Mouse (Mus musculus) neural tube, embryonic 10.5 days (tissue): ENCODE data around the gene Smtnl1.

ENCODE experiments used
- DNase-seq: peaks from one replicate; pipeline ENCODE4 v3.0.0-alpha.2; 2017; ENCODE audit warnings: low spot score; ENCODE audit errors: extremely low spot score

Gene Smtnl1

DNA sequence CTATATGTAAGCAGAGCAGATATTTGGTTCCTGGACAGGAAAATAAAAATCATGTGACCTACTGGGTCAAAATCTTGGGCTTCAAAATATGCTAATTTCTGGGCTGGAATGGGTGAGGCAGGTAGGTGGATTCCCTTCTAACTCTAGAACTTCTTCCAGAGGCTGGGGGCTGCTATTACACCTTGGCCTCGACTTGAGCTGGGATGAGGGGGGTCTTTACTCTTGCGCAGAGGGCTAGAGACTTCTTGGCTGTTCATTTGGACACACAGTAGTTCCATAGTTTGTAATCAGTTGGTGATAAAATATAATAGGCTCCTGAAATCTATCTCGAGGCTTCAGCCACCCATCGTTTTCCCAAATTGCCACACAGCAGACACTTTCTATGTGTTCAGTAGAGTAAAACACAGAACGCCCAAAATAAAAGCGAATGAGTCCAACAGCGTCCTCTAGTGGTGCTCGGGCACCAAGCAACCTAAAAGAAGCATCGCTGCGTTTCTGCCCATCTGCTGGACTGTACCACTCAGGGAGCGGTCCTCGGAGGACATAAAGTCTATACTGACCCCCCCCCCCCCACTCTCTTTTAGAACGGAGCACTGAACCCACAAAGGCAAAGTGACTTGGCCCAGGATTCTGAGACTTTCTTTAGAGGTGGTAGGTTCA, 24.5 kb downstream of the Smtnl1 start:
- peak; percentile 87 for DNase-seq

DNA sequence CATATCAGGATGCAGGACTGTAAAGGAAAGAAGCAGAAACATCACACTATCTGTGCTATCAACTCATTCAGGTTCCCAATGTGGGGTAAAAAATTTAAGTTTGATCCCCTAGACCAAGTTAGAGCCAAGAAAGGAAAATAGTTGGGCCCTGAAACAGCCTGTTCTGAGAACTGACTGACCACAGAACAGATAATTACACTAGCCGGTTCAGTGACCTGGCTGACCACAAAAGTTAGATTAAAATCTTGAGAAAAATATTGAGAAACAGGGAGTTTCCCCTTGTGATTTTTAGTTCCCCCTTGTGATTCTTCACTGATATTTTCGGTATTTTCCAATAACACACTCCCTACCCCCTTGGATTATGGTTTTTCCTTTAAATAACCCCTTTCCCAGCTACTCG, 28.6 kb downstream of the Smtnl1 start:
- DNase-seq: no peak

DNA sequence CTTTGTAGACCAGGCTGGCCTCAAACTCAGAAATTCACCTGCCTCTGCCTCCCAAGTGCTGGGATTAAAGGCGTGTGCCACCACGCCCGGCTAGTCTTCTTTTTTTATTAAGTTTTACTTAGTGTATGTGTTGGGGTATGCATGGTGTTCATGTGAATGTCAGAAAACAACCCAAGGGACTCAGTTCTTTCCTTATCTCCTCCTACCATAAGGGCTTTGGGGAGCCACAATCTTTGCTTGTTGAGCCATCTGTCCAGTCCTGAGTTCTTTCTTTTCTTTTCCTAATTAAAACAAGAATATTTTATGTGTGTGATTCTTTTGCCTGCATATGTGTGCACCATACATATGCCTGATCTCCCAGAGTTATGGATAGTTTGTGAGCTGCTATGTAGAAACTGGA, 29.3 kb downstream of the Smtnl1 start:
- DNase-seq: no peak

DNA sequence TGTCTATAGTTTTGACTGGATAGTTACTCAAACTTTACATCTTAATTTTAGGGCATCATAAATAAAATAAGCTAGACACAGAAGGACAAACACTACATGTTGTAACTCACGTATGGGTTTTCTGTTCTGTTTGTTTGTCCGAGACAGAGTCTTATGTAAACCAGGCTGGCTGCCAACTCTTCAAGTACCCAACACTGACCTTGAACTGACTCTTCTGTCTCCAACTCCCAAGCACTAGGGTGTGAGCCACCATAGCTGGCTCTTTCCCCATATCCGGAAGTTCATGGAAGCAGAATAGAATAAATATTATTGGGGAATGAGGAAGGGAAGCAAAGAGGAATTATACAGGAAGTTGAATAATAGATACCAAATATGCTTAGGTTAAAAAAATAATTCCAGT, 29.9 kb downstream of the Smtnl1 start:
- DNase-seq: no peak

DNA sequence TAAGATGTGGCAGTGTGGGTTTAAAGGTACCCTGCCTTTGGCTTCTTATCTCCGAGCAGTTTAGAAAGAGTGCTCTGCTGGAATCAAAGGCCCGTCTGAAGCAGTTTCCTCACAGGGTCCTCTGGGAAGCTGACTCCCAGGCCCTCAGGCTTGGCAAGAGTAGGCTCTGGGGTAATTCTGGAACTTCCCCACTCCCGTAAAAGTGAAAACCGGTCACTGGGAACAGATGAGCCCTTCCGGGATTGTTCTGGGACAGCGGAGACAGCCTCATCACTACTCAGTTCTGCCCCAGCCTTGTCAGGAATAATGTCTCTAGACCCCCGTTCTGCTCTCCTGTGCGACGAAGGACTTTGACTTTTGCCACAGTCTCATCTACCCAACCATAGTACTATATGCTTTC, 32.0 kb downstream of the Smtnl1 start:
- no peak for DNase-seq

DNA sequence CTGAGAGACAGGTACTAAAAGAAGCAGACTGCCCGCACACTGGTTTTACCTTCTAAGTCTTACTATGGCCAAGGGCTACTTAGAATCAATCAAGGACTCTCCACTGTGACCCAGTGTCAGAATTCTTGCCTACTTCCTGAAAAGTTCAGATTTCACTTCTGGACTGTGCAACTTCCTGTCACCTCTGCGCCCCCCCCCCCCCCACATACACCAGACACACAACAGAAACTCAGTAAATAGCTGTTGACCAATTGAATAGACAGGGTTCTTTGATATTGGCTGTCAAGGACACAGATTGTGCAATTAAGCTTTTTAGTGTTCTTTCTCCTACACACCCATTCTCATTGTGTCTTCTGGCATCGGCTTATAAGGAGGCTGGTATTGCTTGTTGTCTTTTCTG, 34.1 kb downstream of the Smtnl1 start:
- DNase-seq: no peak

DNA sequence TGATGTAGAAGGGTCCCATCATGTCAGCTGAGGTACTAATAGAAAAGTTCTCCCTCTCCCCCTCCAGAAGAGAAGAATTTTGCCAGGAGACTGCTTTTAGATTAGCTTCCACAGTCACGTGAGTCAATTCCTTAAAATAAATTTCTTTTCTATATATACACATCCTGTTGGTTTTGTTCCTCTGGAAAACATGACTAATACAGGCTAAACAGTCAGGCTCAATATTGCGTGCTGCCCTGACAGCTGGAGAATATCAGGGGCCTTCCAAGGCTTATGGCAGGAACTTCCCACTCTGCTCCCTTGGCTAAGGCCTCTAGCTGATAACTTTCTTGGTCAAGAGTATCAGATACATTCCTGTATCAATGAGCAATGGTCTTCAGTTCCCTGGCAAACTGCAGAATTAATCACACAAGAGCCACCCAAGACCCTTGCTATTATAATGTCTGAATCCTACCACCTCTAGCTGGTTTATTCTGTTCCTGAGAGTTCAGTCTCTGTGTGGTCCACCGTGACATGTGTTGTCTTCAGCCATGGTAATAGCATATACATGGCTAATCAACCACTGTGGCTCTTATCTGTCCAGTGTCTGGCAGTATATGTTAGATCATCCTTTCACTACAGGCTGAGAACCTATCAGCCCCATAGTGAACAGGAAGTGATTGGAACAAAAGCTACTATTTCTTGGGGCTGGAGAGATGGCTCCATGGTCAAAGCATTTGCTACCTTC, 38.4 kb downstream of the Smtnl1 start:
- DNase-seq: no peak

DNA sequence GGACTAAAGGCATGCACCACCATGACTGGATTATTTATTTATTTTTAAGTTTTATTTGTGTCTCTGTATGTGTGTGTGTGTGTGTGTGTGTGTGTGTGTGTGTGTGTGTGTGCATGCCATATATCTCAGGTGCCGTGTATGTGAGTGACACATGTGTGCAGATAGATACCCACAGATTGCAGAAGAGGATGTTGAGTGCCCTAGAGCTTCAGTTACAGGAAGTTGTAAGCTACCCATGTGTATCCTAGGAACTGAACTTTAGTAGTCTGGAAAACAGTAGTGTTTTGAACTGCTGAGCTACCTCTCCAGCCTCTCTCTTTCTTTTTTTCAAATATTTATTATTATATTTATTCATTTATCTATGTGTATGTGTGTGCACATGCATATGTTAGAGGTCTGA, 39.1 kb downstream of the Smtnl1 start:
- DNase-seq: no peak

DNA sequence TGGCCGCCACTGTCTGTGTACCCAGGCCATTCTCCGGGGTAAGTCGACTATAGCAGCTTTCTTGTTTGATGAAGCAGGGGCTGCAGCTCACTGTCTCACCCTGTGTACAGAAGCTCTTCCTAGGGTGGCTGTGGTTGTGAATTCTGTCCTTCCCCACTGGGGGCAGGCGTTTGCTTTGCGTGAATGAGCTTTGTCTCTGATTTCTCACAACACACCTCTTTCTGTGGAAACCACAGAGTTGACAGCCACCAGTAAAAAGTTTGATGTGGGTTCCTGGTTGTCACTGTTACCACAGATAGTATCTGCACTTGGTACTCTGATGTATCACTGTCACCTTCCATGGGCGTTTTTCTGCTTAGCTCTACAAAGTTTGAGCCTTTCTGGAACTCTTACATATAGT, 43.2 kb downstream of the Smtnl1 start:
- no peak for DNase-seq

DNA sequence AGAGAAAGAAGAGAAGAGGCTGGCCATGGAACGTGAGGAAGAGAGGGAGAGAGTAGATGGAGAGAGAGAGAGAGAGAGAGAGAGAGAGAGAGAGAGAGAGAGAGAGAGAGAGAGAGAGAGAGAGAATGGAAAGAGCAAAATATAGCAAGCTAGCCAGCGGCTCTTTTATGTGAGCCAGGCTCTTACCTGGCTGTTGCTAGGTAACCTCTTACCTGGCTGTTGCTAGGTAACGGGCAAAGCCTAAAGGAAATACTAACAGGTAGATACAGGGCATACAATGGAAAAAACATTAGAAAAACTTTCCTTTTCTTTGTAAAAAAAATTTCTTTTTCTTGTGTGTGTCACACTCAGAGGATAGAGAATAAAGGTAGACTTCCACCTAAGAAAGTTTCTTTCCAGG, 44.7 kb downstream of the Smtnl1 start:
- DNase-seq: no peak

DNA sequence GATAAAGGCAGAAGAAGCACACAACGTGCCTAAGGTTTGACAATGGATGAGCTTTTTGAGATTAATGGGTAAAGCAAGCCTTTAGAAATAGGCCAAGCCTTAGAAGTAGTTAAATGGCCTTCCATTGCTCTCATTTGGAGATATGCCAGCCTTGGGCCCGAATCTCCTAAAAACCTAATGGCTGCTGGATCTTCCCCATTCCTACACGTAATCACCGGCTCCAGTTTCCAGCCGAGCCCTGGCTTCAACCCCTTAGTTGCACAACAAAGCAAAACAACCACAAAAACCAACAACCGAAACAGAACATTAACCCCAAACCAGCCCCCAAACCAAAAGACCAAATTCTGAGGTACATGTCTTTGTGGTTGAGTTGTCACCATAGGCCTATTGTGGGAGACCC, 46.8 kb downstream of the Smtnl1 start:
- DNase-seq: no peak

DNA sequence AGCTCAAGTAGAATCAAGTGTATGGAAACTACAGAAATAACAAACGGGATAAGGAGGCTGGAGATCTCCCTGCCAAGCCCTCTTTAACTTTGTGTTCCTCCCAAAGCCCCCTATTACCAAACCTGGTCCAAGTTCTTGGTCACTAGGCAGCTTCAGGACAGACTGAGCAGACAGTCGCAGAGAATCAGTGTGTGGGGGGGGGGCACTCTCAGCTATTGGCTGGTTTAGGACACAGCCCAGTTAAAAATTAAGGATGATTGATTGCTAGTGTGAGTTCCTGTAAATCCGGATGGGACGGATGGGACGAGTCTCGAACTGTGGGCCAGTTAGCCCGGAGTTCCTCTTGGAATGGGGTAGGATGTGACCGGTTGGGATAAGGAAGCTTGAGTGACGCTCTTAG, 47.2 kb downstream of the Smtnl1 start, which contains the start of gene Serping1:
Serping1 (minus strand) TSS at position 204 of the 400 bp plus-strand sequence.
- DNase-seq: peak; percentile 45

DNA sequence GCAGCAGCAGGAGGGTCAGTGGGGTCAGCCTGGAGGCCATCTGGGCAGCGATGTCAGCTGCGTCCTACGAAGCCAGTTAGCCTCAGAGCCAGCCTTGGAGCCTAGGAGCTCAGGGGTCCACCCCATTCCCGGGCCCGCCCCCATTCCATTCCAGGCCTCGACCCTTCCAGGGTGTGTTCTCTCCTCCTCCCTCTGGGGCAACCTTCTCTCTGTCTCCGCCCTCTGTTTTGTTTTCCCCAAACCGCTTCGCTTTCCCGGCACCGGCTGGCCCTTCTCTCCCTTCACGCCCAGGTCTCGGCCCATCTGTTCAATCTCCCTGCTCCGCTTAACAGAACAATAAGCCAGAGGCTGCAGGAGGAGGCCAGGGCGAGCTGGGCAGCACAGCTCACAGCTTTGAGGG, 47.7 kb downstream of the Smtnl1 start:
- DNase-seq: peak; percentile 82

DNA sequence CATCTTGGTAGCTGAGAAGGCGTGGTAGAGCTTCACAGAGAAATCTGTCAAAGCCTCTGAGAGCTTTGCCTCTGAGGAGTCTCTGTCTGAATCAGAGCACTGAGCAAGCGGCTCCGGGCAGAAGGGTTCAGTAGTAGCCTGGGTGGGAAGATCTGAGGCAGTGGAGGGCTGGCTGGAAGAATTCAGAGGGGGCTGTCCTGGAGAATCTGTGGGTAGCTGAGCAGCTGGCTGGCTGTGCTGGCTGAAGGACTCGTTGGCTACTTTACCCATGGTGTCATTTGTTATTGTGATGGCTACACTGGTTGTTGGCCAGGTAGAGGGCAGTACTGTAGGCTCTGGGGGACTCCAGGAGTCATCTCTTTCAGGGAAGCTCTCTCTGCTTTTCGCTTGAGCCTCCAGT, 49.3 kb downstream of the Smtnl1 start:
- DNase-seq: no peak

DNA sequence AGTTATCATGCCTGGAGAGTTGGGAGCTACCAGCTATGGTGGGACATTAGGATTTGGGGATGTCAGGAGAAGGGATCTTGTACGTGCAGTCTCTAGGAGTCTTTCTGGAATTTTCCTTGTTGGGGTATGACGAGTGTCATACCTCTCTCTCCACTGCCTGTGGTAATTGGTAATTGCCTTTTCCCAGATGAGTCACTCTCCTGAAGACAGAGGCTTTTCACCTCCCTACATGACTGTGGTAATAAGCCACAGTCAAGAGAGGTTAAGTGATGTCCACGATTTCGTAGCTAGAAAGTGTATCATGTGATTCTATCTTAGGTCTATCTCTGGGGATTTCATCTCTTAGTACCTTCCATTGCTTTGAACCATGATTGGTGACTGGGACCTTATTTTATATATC, 50.0 kb downstream of the Smtnl1 start:
- no peak for DNase-seq

DNA sequence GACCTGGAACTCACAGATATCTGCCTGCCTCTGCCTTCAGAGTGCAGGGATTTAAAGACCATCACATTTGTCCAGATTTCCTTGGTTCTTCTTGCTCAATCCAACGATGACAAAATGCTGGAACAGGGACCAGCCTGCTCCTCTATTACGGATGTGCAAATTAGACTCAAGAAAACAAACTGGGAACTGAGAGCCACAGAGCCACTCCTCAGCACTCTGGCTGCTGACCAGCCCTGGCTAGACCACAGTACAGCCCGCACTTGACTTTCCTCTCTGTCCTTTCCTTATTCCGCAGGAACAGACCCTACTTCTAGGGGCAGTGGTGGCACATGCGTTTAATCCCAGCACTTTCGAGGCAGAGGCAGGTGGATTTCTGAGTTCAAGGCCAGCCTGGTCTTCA, 52.0 kb downstream of the Smtnl1 start:
- no peak for DNase-seq

DNA sequence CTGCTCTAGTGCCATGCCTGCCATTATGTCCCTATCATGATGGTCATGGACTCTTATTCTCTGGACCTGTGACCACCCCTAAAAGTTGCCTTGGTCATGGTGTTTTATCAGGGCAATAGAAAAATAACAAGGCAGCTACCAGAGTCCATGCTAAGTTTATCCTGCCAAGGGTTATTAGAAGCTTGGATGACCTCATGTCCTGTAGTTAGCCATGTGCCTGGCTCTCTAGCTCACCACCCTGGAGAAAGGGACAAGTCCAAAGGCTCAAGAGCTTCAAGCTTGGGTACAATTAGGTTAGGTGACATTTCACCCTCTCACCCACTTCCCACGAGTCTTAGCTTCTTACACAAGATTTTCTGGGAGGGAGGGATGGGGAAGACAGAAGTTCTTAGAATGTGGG, 59.6 kb downstream of the Smtnl1 start:
- no peak for DNase-seq

DNA sequence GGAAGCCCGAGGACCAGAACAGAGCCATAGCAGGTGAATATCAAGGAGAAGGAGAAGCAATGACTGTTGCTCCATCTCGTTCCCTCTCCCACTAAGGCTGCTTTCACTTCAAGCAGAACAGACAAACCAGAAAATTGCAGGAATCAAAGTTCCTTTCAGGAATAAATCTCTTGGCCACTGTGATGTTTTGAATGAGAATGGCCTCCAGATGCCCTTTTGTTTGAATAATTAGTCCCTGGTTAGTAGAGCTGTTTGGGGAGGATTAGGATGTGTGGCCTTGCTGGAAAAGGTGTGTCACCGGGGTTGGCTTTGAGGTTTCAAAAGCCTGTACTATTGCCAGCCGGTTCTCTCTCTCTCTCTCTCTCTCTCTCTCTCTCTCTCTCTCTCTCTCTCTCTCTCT, 60.2 kb downstream of the Smtnl1 start:
- DNase-seq: no peak

DNA sequence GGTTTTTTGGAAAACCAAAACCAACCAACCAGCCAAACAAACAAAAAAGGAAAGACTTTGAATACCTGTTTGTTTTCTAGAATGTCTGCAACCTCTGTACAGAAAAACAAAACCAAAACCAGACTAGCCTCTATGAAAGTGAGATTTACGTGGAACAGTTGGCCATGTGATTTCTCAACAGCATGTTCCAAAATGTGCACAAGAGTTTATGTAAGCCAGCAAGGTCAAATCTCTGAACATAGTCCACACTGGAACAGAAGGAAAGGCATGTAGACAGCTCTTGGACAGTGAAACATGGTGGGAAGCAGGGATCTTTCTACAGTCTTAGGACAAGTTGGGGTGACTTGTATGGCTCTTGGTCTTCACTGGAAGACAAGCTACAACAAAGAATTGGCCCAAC, 60.6 kb downstream of the Smtnl1 start:
- DNase-seq: no peak

DNA sequence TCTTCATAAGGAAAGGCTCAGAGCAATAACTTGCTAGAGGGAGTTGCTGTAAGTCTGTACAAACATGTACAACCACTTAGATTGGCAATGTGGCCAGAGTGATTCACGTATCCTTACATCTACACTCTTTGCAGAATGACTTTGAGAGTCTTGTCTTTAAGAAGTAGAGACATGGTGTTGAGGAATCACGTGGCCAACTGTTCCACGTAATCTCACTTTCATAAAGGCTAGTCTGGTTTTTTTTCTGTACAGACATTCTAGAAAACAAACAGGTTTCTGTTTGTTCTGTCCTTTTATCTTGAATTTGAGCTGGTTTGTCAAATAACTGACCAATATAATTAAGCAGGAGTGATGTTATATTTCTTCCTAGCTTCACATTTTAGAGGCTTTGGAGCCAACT, 61.1 kb downstream of the Smtnl1 start:
- no peak for DNase-seq
